Mouse (Mus musculus): ENCODE results near the gene Hist1h2af.
A peak's percentile ranks its signal among the peaks of the same experiment; 100 is the strongest.
"Not testable (repeated sequence)": the region's sequence is repeated elsewhere in the genome, so short reads cannot be mapped to it uniquely, and the experiment has no call there.

Hist1h2af gene

GRCm38 (mm10) chr13:23554925-23555838 is 21.5 kb downstream of the Hist1h2af start:
- peak; percentile 89 for DNase-seq (ENCODE audit: low spot score in 2 of 2)

GRCm38 (mm10) chr13:23555839-23556416 is 22.2 kb downstream of the Hist1h2af start:
- DNase-seq (ENCODE audit: low spot score in 2 of 2): peak; percentile 47 to 68

- no peak for DNase-seq (ENCODE audit: low spot score in 2 of 2)
These were observed 23.2 kb downstream of the Hist1h2af start for GRCm38 (mm10) chr13:23556906-23557305.

- not testable (repeated sequence) for DNase-seq (ENCODE audit: low spot score in 2 of 2)
These were observed 27.0 kb downstream of the Hist1h2af start for GRCm38 (mm10) chr13:23560699-23561098.

- DNase-seq (ENCODE audit: low spot score in 2 of 2): not testable (repeated sequence)
These were observed 27.8 kb downstream of the Hist1h2af start for GRCm38 (mm10) chr13:23561531-23561882.

GRCm38 (mm10) chr13:23561883-23562659 is 28.4 kb downstream of the Hist1h2af start, which contains the start of gene Hist1h3e:
Gene Hist1h3e, minus strand, starts transcription at chr13:23562369.
- DNase-seq (ENCODE audit: low spot score in 2 of 2): peak; percentile 91 to 93

- no peak for DNase-seq (ENCODE audit: low spot score in 2 of 2)
These were observed 29.2 kb downstream of the Hist1h2af start for GRCm38 (mm10) chr13:23562699-23563462.

GRCm38 (mm10) chr13:23564482-23564881 is 30.8 kb downstream of the Hist1h2af start:
- no peak for DNase-seq (ENCODE audit: low spot score in 2 of 2)

GRCm38 (mm10) chr13:23570261-23571021 is 36.7 kb downstream of the Hist1h2af start:
- DNase-seq (ENCODE audit: low spot score in 2 of 2): not testable (repeated sequence)

- peak; percentile 68 to 71 for DNase-seq (ENCODE audit: low spot score in 2 of 2)
These were observed 37.4 kb downstream of the Hist1h2af start, which contains the start of the genes Hist1h2ae and Hist1h2bg for GRCm38 (mm10) chr13:23571022-23571503. Gene Hist1h2ae, minus strand, starts transcription at chr13:23571220. Gene Hist1h2bg, plus strand, starts transcription at chr13:23571396.

- DNase-seq (ENCODE audit: low spot score in 2 of 2): not testable (repeated sequence)
These were observed 38.0 kb downstream of the Hist1h2af start for GRCm38 (mm10) chr13:23571504-23572217.

GRCm38 (mm10) chr13:23572218-23573033 is 38.7 kb downstream of the Hist1h2af start:
- no peak for DNase-seq (ENCODE audit: low spot score in 2 of 2)

GRCm38 (mm10) chr13:23573034-23573897 is 39.6 kb downstream of the Hist1h2af start:
- not testable (repeated sequence) for DNase-seq (ENCODE audit: low spot score in 2 of 2)

- DNase-seq (ENCODE audit: low spot score in 2 of 2): peak; percentile 78 to 85
These were observed 40.3 kb downstream of the Hist1h2af start, which contains the start of the genes Hist1h2bf and Hist1h2ad for GRCm38 (mm10) chr13:23573898-23574524. Gene Hist1h2bf, minus strand, starts transcription at chr13:23574196. Gene Hist1h2ad, plus strand, starts transcription at chr13:23574381.

GRCm38 (mm10) chr13:23574546-23575170 is 41.0 kb downstream of the Hist1h2af start:
- not testable (repeated sequence) for DNase-seq (ENCODE audit: low spot score in 2 of 2)

GRCm38 (mm10) chr13:23575271-23575851 is 41.7 kb downstream of the Hist1h2af start, which contains the start of gene Hist1h3d:
Gene Hist1h3d, plus strand, starts transcription at chr13:23575763.
- DNase-seq (ENCODE audit: low spot score in 2 of 2): peak in 1 of 2 experiments; percentile 58
